Mouse (Mus musculus): Measurements from ENCODE around the gene Insm1. TPM values are rescaled to one million over a fixed set of nuclear protein-coding genes. Genes with fewer than 3 reads are reported as not detected.
A peak's percentile ranks its signal among the peaks of the same experiment; 100 is the strongest.

Insm1 gene
- polyA plus RNA-seq, 1 experiment = not detected

DNA sequence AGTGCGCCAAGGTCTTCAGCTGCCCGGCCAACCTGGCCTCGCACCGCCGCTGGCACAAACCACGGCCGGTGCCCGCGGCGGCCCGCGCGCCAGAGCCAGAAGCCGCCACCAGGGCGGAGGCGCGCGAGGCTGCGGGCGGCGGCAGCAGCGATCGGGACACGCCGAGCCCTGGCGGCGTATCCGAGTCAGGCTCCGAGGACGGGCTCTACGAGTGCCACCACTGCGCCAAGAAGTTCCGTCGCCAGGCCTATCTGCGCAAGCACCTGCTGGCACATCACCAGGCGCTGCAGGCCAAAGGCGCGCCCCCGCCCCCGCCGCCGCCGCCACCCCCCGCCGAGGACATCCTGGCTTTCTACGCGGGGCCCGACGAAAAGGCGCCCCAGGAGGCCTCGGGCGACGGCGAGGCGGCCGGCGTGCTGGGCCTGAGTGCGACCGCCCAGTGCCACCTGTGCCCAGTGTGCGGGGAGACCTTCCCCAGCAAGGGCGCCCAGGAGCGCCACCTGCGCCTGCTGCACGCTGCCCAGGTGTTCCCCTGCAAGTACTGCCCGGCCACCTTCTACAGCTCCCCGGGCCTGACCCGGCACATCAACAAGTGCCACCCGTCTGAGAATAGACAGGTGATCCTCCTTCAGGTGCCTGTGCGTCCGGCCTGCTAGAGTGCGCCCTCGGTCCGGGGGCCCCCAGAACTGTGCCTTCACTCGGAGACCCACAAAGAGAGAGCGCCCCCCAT lies 1.6 kb downstream of the Insm1 start:
- H3K27ac ChIP-seq (ENCODE audit: insufficient read depth, low read depth, low read length) = no peak overlapping the region
- no peak for TF ChIP-seq CTCF (IDR thresholded peaks at IDR 0.05; ENCODE audit: low read depth, low read length)
- TF ChIP-seq POLR2A (IDR thresholded peaks at IDR 0.05; ENCODE audit: borderline replicate concordance, low read depth, low read length) = no peak
- peak overlapping the region; percentile 52 for H3K4me3 ChIP-seq (ENCODE audit: insufficient read depth, low read length)
- no peaks in the 10 kb centered on the region for H3K4me1 ChIP-seq (ENCODE audit: control insufficient read depth, insufficient read depth, low read length)

DNA sequence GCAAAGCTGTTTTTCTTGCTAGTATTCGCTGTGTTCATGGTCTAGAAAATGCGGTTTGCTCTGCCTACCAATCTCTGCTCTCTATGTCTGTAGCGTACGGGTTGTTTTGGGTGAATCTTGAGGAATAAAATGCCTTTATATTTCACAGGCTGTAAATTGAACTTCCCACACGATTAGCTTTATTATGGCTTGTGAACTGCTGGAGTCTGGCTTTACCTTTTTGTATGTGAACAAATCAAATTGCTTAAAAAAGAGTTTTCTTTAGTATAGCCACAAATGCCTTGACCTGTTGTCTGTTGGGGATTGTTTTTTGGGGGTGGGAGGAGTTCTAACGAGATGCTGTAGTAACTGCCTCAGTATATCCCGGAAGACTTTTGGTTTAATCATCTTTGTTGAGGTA lies 2.4 kb downstream of the Insm1 start:
- TF ChIP-seq CTCF (IDR thresholded peaks at IDR 0.05; ENCODE audit: low read depth, low read length) = no peak
- TF ChIP-seq POLR2A (IDR thresholded peaks at IDR 0.05; ENCODE audit: borderline replicate concordance, low read depth, low read length) = no peak
- Histone ChIP-seq H3K4me3 (ENCODE audit: insufficient read depth, low read length) (no peak overlapping the region), H3K27ac (ENCODE audit: insufficient read depth, low read depth, low read length) (no peak overlapping the region), H3K4me1 (ENCODE audit: control insufficient read depth, insufficient read depth, low read length) (no peaks in the 10 kb centered on the region)

DNA sequence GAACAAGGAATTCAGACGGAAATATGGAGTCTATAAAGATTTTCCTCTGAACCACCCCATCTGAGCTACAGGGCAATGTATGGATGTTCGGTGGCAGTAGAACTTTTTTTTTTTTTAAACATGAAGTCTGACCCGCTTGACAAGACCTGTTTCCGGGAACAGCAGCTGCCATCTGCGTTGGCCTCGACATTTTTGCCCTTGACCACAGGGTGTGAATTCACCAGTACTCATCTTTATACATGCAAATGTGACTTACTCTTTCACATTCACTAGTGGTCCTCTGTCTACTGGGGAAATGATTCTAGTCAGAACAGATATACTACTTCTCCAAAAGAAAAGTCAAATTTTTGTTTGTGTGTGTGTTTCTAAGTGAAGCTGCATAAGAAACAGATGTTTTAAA lies 4.1 kb downstream of the Insm1 start:
- TF ChIP-seq POLR2A (IDR thresholded peaks at IDR 0.05; ENCODE audit: borderline replicate concordance, low read depth, low read length) = no peak
- TF ChIP-seq CTCF (IDR thresholded peaks at IDR 0.05; ENCODE audit: low read depth, low read length) = no peak
- no peak overlapping the region for H3K4me3 ChIP-seq (ENCODE audit: insufficient read depth, low read length)

DNA sequence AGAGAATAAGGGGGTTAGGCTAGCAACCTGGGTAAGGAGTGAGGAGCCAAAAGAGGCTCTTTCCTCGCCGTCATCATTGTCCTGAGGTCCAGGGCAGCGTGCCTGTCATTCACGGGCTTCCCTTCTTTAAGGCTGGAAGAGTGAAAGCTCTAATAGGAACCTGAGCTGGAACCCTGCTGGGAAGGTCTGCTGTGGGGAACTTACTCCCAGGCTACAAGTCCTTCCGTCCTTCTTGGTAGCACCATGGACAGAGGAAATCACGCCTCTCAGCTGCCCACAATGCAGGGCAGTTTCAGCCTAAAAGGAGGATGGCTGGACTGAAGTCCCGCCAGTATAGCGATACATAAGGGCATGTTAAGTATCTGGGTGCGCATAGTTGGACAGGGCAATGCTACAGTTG lies 4.8 kb downstream of the Insm1 start:
- TF ChIP-seq CTCF (IDR thresholded peaks at IDR 0.05; ENCODE audit: low read depth, low read length) (no peak), POLR2A (IDR thresholded peaks at IDR 0.05; ENCODE audit: borderline replicate concordance, low read depth, low read length) (no peak)
- Histone ChIP-seq H3K27ac (ENCODE audit: insufficient read depth, low read depth, low read length) (no peak overlapping the region), H3K4me1 (ENCODE audit: control insufficient read depth, insufficient read depth, low read length) (no peaks in the 10 kb centered on the region), H3K4me3 (ENCODE audit: insufficient read depth, low read length) (no peak overlapping the region)

More for the DNA sequence above, 4.1 kb downstream of the Insm1 start:
- no peaks in the 10 kb centered on the region for H3K4me1 ChIP-seq (ENCODE audit: control insufficient read depth, insufficient read depth, low read length)
- H3K27ac ChIP-seq (ENCODE audit: insufficient read depth, low read depth, low read length) = no peak overlapping the region

DNA sequence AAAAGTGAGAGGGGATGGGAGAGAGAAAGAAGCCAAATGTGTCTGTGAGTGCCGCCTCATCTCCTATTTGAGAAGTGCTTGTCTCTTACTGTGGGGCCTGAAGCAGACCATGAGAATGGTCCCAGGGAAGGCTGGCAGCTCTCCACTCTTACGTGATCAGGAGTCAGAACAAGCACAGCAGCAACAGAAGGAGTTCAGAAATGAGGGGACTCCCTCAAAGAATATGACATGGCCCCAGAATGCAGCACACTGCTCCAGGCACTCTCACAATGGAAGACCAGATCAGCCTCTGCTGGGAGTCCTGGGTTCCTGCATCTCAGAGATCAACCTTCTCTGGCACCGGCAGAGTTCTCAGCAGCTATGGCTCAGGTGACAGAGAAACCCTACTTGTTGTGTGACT lies 5.9 kb downstream of the Insm1 start:
- TF ChIP-seq CTCF (IDR thresholded peaks at IDR 0.05; ENCODE audit: low read depth, low read length) = no peak
- TF ChIP-seq POLR2A (IDR thresholded peaks at IDR 0.05; ENCODE audit: borderline replicate concordance, low read depth, low read length) = no peak
- Histone ChIP-seq H3K27ac (ENCODE audit: insufficient read depth, low read depth, low read length) (no peak overlapping the region), H3K4me3 (ENCODE audit: insufficient read depth, low read length) (no peak overlapping the region), H3K4me1 (ENCODE audit: control insufficient read depth, insufficient read depth, low read length) (no peaks in the 10 kb centered on the region)

DNA sequence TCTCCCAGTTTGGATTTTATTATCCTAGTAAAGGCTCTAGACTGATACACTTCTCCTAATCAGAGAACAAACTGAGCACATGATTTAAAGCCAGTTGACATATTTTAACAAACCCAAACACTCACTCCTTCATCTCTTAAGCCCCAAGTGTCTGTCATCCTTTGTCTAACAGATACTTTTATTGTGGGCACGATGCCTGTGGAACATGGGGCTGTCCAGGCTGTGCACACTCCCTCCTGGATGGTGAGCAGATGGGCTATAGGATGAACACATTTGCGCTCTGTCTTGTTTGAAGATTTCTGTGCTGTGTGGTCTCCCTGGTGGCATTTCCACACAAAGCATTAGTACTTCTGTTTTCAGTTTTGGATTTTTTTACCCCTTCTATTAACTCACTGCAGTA lies 6.7 kb downstream of the Insm1 start:
- H3K4me1 ChIP-seq (ENCODE audit: control insufficient read depth, insufficient read depth, low read length) = no peaks in the 10 kb centered on the region
- H3K27ac ChIP-seq (ENCODE audit: insufficient read depth, low read depth, low read length) = no peak overlapping the region
- TF ChIP-seq POLR2A (IDR thresholded peaks at IDR 0.05; ENCODE audit: borderline replicate concordance, low read depth, low read length) (no peak), CTCF (IDR thresholded peaks at IDR 0.05; ENCODE audit: low read depth, low read length) (no peak)
- no peak overlapping the region for H3K4me3 ChIP-seq (ENCODE audit: insufficient read depth, low read length)

DNA sequence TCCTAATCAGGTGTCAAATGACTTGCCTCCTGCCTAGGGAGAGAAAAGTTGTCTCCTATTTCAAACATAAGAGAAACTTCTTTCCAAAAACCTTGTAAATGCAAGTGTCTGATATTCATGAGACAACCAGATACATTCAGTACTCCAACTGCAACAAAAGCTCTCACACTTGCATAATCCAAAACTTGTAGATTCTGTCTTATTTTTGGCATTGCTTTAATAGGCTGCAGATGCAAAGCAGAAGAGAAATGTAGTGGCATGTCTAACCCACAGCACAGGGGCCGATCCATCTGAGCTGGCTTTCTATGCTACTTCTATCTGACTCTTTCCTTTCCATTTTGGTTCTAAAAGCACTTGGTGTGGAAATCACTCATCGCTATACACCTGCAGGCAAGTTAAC lies 9.8 kb downstream of the Insm1 start:
- TF ChIP-seq POLR2A (IDR thresholded peaks at IDR 0.05; ENCODE audit: borderline replicate concordance, low read depth, low read length) = no peak
- no peak for TF ChIP-seq CTCF (IDR thresholded peaks at IDR 0.05; ENCODE audit: low read depth, low read length)
- no peak overlapping the region for H3K4me3 ChIP-seq (ENCODE audit: insufficient read depth, low read length)
- no peak overlapping the region for H3K27ac ChIP-seq (ENCODE audit: insufficient read depth, low read depth, low read length)
- H3K4me1 ChIP-seq (ENCODE audit: control insufficient read depth, insufficient read depth, low read length) = no peaks in the 10 kb centered on the region

DNA sequence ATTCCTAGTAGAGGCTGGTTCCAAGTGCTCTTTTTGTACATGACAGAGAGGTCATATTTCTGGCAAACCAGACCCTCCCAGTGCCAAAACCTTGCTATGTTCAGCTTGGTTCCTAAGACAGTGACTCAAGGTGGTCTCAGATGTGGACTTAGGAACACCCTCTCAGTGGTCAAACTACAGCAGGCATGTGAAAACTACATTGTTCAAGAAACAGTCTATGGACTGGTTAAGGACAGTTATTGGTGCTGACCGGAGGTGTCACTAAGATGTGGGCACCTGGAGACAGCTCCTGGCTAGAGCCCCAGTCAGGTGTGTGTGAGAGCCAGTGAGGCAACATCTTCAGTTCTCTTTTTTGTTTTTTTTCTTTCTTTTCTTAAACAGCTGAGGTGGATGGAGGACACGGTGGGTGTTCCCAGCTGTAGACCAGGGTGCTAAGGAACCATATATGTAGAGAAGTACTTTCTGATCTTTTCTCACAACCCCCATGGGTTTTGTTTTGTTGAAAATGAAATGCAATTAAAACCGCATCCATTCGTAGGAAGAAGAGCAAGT lies 17.6 kb downstream of the Insm1 start:
- Histone ChIP-seq H3K4me3 (ENCODE audit: insufficient read depth, low read length) (no peak overlapping the region), H3K27ac (ENCODE audit: insufficient read depth, low read depth, low read length) (no peak overlapping the region), H3K4me1 (ENCODE audit: control insufficient read depth, insufficient read depth, low read length) (no peaks in the 10 kb centered on the region)
- TF ChIP-seq CTCF (IDR thresholded peaks at IDR 0.05; ENCODE audit: low read depth, low read length) = no peak
- TF ChIP-seq POLR2A (IDR thresholded peaks at IDR 0.05; ENCODE audit: borderline replicate concordance, low read depth, low read length) = no peak

DNA sequence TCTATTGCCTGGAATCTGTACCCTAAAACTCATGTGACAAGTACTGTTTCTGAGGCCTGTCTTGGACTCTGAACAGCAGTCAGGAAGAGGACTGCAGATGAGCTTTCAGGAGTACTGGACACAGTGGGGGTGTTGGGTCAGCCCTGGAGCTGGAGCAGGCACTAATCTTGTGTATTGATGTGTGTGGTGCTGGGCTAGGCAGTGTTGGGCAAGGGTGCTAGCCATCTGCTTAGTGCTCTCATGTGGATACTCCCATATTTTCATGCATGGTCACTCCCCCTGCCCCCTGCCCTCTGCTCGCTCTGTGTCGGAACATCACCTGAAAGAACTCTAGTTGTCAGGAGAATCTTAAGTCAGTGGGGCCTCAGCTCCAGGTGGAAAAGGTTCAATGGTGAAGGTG lies 22.3 kb downstream of the Insm1 start:
- Histone ChIP-seq H3K4me1 (ENCODE audit: control insufficient read depth, insufficient read depth, low read length) (no peaks in the 10 kb centered on the region), H3K4me3 (ENCODE audit: insufficient read depth, low read length) (no peak overlapping the region), H3K27ac (ENCODE audit: insufficient read depth, low read depth, low read length) (no peak overlapping the region)
- TF ChIP-seq POLR2A (IDR thresholded peaks at IDR 0.05; ENCODE audit: borderline replicate concordance, low read depth, low read length) = no peak
- no peak for TF ChIP-seq CTCF (IDR thresholded peaks at IDR 0.05; ENCODE audit: low read depth, low read length)

DNA sequence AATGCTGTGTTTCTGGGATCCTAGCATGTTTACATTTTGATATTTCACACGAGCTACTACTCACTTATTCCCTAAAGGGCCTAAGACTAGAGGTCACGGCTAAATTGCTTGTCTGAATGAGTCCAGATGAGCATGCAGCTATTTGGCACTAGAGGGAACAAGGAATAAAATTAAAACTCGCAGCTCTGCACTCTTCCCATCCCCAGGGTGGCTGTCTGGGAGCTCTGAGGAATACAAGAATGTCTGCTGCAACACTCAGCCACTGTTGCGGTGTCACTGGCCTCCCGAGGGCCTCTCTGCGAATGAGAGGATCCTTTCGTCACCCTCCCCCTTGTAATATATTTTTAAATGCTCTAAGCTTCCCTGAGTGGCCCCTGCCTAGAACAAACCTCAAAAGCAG lies 23.7 kb downstream of the Insm1 start:
- H3K4me1 ChIP-seq (ENCODE audit: control insufficient read depth, insufficient read depth, low read length) = no peaks in the 10 kb centered on the region
- TF ChIP-seq POLR2A (IDR thresholded peaks at IDR 0.05; ENCODE audit: borderline replicate concordance, low read depth, low read length) (no peak), CTCF (IDR thresholded peaks at IDR 0.05; ENCODE audit: low read depth, low read length) (no peak)
- no peak overlapping the region for H3K4me3 ChIP-seq (ENCODE audit: insufficient read depth, low read length)
- no peak overlapping the region for H3K27ac ChIP-seq (ENCODE audit: insufficient read depth, low read depth, low read length)

Measured in bone marrow macrophage, adult 2 months (primary cell).